Mouse (Mus musculus) inflammation-experienced regulatory T-cells, adult 16 weeks (primary cell): Measurements from ENCODE around the gene Ptrhd1. TPM values are rescaled to one million over a fixed set of nuclear protein-coding genes. Genes with fewer than 3 reads are reported as not detected.

Experiments
- polyA plus RNA-seq: library from polyadenylated mRNA; unstranded; fragments of 100-300 nt; shearing (Covaris generic); gene quantifications from one replicate; pipeline ENCODE4 v1.2.1, GENCODE M21; 2017

Gene Ptrhd1
- polyA plus RNA-seq: 4.2 TPM

DNA sequence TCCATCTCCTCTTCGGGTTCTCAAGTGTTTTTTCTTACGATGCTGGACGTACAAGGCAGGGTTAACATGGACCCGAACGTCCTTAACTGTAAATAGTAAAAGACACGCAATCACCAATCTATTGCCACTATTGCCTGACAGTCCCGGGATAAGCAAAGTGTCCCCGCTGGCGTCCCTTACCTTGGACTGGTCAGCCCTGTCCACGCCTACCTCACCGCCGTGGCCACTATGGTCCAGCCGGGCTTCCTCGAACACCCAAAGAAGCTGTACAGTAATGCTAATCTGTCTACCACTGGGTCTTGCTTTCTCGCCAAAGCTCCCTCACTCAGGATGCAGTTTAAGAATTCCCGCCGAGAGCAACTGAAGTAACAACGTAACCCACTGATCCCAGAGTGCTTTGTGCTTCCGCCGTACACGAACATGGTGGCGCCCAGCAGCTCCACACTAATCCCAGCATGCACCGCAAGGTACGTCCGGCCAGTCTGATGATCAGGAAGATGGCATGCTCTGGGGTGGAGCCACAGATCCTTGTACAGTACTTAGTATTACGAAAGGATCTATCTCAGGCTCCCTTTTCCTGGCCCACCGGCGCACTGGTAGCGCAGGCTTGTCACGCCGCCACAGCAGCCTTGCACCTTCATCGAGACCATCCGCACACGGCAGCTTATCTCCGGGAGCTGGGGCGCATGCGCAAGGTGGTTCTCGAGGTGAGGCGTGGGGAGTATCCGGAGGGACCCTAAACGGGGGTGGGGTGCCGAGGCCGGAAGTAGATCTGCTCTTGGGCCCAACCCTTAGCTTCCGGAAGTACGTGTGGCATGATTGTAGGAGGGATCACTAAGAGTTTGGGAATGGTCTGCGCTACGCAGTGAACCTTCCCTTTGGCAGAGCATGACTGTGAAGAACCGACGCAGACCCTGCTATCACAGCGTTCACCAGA lies at the start of gene Ptrhd1, which contains the start of gene Cenpo:
TSS of gene Ptrhd1 (plus strand) at position 456 of the 937 bp plus-strand sequence.
TSS of gene Cenpo (minus strand) at position 723 of the 937 bp plus-strand sequence.

Other genes with a start within 250 kb of the Ptrhd1 start
- 0.27 TPM for gene Efr3b, start 195.1 kb upstream of the Ptrhd1 start, polyA plus RNA-seq
- 13.6 TPM for gene Dnajc27, start 151.4 kb upstream of the Ptrhd1 start, polyA plus RNA-seq
- gene Adcy3, start 100.9 kb upstream of the Ptrhd1 start, polyA plus RNA-seq: 4.9 TPM
- 33.2 TPM for gene Cenpo, start 267 bp downstream of the Ptrhd1 start, polyA plus RNA-seq
- gene Ncoa1, start 243.2 kb downstream of the Ptrhd1 start, polyA plus RNA-seq: 5.2 TPM